Mouse (Mus musculus) olfactory bulb, adult 2 months (tissue): ENCODE results near the gene Olfr1394.

Source experiments
- CTCF ChIP-seq: fragments of 200-500 bp; IDR thresholded peaks from 2 replicates; pipeline ENCODE4 v1.5.1; 2012; ENCODE audit warnings: low read depth, mild to moderate bottlenecking, low read length, moderate library complexity; ENCODE audit not compliant: insufficient read depth
- POLR2A ChIP-seq: fragments of 200-500 bp; IDR thresholded peaks from 2 replicates; pipeline ENCODE4 v1.6.1; 2012; ENCODE audit warnings: mild to moderate bottlenecking, low read depth, low read length, moderate library complexity; ENCODE audit not compliant: insufficient read depth

GRCm38 (mm10) chr11:49175345-49175744, 21.2 kb downstream of the Olfr1394 start:
- TF ChIP-seq CTCF (no peak), POLR2A (no peak)
